Mouse (Mus musculus): ENCODE measurements around the gene Lgals2. TPM values are rescaled to one million over a fixed set of nuclear protein-coding genes. Genes with fewer than 3 reads are reported as not detected.

Lgals2 gene
- polyA plus RNA-seq, 1 experiment = 0.35 TPM

GRCm38 (mm10) chr15:78809739-78810138, 45.6 kb downstream of the Lgals2 start:
- Histone ChIP-seq H3K4me1 (ENCODE audit: control insufficient read depth, insufficient read depth, low read length) (no peaks in the 10 kb centered on the region), H3K27ac (ENCODE audit: insufficient read depth, low read length) (no peak overlapping the region), H3K4me3 (ENCODE audit: insufficient read depth, low read length) (no peak overlapping the region)
- no peak for TF ChIP-seq CTCF (IDR thresholded peaks at IDR 0.05; ENCODE audit: extremely low read depth, insufficient read depth, low read length)
- no peak for TF ChIP-seq POLR2A (IDR thresholded peaks at IDR 0.05; ENCODE audit: extremely low read depth, insufficient read depth, low read length)

DNA sequence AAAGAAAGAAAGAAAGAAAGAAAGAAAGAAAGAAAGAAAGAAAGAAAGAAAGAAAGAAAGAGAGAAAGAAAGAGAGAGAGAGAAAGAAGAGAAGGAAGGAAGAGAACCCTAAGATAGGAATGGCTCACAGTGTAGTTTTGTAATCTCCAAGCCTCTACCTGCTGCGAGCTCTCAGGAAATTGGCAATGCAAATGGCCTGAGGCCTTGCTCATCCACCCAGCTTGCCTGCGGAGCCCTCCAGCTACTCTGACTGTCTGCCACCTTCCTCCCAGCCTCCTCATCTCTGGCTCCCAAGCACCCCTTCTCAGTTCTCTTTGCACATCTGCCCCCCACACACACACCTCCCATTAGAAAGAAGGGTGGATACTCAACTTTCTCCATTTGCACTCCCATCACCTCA, 46.3 kb downstream of the Lgals2 start:
- Histone ChIP-seq H3K4me1 (ENCODE audit: control insufficient read depth, insufficient read depth, low read length) (no peaks in the 10 kb centered on the region), H3K4me3 (ENCODE audit: insufficient read depth, low read length) (no peak overlapping the region), H3K27ac (ENCODE audit: insufficient read depth, low read length) (no peak overlapping the region)
- no peak for TF ChIP-seq CTCF (IDR thresholded peaks at IDR 0.05; ENCODE audit: extremely low read depth, insufficient read depth, low read length)
- TF ChIP-seq POLR2A (IDR thresholded peaks at IDR 0.05; ENCODE audit: extremely low read depth, insufficient read depth, low read length) = no peak

GRCm38 (mm10) chr15:78807141-78807540, 48.2 kb downstream of the Lgals2 start:
- Histone ChIP-seq H3K27ac (ENCODE audit: insufficient read depth, low read length) (no peak overlapping the region), H3K4me3 (ENCODE audit: insufficient read depth, low read length) (no peak overlapping the region), H3K4me1 (ENCODE audit: control insufficient read depth, insufficient read depth, low read length) (no peaks in the 10 kb centered on the region)
- TF ChIP-seq CTCF (IDR thresholded peaks at IDR 0.05; ENCODE audit: extremely low read depth, insufficient read depth, low read length) (no peak), POLR2A (IDR thresholded peaks at IDR 0.05; ENCODE audit: extremely low read depth, insufficient read depth, low read length) (no peak)

- TF ChIP-seq CTCF (IDR thresholded peaks at IDR 0.05; ENCODE audit: extremely low read depth, insufficient read depth, low read length) (no peak), POLR2A (IDR thresholded peaks at IDR 0.05; ENCODE audit: extremely low read depth, insufficient read depth, low read length) (no peak)
- H3K27ac ChIP-seq (ENCODE audit: insufficient read depth, low read length) = no peak overlapping the region
- no peak overlapping the region for H3K4me3 ChIP-seq (ENCODE audit: insufficient read depth, low read length)
- H3K4me1 ChIP-seq (ENCODE audit: control insufficient read depth, insufficient read depth, low read length) = no peaks in the 10 kb centered on the region
Observed at GRCm38 (mm10) chr15:78806614-78807013, 48.7 kb downstream of the Lgals2 start.

DNA sequence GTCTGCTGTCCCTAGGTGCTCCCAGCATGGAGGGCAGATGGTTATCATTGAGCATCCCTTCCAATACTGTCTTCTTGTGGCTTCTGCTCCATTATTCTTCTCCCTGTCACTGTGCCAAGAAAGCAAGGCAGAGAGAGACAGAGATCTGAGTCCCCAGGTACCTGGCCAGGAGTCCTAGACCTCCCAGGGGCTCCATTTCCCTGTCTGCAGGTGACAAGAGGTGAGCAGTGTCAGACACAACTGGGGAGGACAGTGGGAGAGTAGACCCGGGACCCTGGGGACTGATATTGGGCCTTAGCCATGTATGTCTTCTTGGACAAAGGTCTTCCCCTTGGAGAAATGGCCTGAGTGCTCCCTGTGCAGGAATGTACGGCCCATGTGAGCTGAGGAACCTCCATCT, 50.0 kb downstream of the Lgals2 start:
- TF ChIP-seq CTCF (IDR thresholded peaks at IDR 0.05; ENCODE audit: extremely low read depth, insufficient read depth, low read length) (no peak), POLR2A (IDR thresholded peaks at IDR 0.05; ENCODE audit: extremely low read depth, insufficient read depth, low read length) (no peak)
- no peak overlapping the region for H3K27ac ChIP-seq (ENCODE audit: insufficient read depth, low read length)
- H3K4me3 ChIP-seq (ENCODE audit: insufficient read depth, low read length) = no peak overlapping the region
- H3K4me1 ChIP-seq (ENCODE audit: control insufficient read depth, insufficient read depth, low read length) = no peaks in the 10 kb centered on the region

- TF ChIP-seq CTCF (IDR thresholded peaks at IDR 0.05; ENCODE audit: extremely low read depth, insufficient read depth, low read length) = no peak
- no peak for TF ChIP-seq POLR2A (IDR thresholded peaks at IDR 0.05; ENCODE audit: extremely low read depth, insufficient read depth, low read length)
- Histone ChIP-seq H3K4me1 (ENCODE audit: control insufficient read depth, insufficient read depth, low read length) (no peaks in the 10 kb centered on the region), H3K4me3 (ENCODE audit: insufficient read depth, low read length) (no peak overlapping the region), H3K27ac (ENCODE audit: insufficient read depth, low read length) (no peak overlapping the region)
Observed at GRCm38 (mm10) chr15:78804326-78804725, 51.0 kb downstream of the Lgals2 start.

- TF ChIP-seq POLR2A (IDR thresholded peaks at IDR 0.05; ENCODE audit: extremely low read depth, insufficient read depth, low read length) (no peak), CTCF (IDR thresholded peaks at IDR 0.05; ENCODE audit: extremely low read depth, insufficient read depth, low read length) (no peak)
- H3K27ac ChIP-seq (ENCODE audit: insufficient read depth, low read length) = no peak overlapping the region
- no peak overlapping the region for H3K4me3 ChIP-seq (ENCODE audit: insufficient read depth, low read length)
- H3K4me1 ChIP-seq (ENCODE audit: control insufficient read depth, insufficient read depth, low read length) = no peaks in the 10 kb centered on the region
Observed at GRCm38 (mm10) chr15:78803499-78803900, 51.8 kb downstream of the Lgals2 start.

- Histone ChIP-seq H3K27ac (ENCODE audit: insufficient read depth, low read length) (peak within 1 kb of the TSS; percentile 35; the same call in 1 of the 2 replicates), H3K4me3 (ENCODE audit: insufficient read depth, low read length) (peak within 1 kb of the TSS; percentile 37), H3K4me1 (ENCODE audit: control insufficient read depth, insufficient read depth, low read length) (no peaks in the 10 kb centered on the region)
- no peak for TF ChIP-seq POLR2A (IDR thresholded peaks at IDR 0.05; ENCODE audit: extremely low read depth, insufficient read depth, low read length)
- no peak for TF ChIP-seq CTCF (IDR thresholded peaks at IDR 0.05; ENCODE audit: extremely low read depth, insufficient read depth, low read length)
Observed at GRCm38 (mm10) chr15:78802776-78803391, 52.4 kb downstream of the Lgals2 start, which contains the start of gene Card10. Gene Card10, minus strand, starts transcription at chr15:78803042.

- TF ChIP-seq CTCF (IDR thresholded peaks at IDR 0.05; ENCODE audit: extremely low read depth, insufficient read depth, low read length) = no peak
- TF ChIP-seq POLR2A (IDR thresholded peaks at IDR 0.05; ENCODE audit: extremely low read depth, insufficient read depth, low read length) = no peak
- Histone ChIP-seq H3K4me1 (ENCODE audit: control insufficient read depth, insufficient read depth, low read length) (no peaks in the 10 kb centered on the region), H3K27ac (ENCODE audit: insufficient read depth, low read length) (peak overlapping the region; percentile 35; the same call in 1 of the 2 replicates), H3K4me3 (ENCODE audit: insufficient read depth, low read length) (peak overlapping the region; percentile 37)
Observed at GRCm38 (mm10) chr15:78801971-78802741, 53.2 kb downstream of the Lgals2 start.

DNA sequence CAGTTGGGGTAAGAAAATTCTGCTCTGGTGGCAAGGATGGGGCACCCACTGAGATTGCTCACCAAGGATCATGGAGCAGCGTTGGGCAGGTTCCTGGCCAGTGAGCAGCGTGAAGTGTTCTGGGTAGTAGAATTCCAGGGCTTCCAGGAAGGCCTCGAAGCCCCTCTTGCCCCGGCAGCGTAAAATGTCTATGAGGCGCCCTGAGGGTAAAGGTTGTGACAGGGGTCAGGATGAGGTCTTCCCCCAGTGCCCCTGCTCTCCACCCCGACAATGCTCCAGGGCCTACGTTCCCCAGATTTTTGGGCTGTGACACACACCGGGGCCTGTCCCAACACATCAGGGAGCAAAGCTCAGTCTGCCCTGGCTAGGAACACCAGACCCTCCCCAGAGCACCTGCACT, 53.8 kb downstream of the Lgals2 start:
- H3K27ac ChIP-seq (ENCODE audit: insufficient read depth, low read length) = no peak overlapping the region
- peak overlapping the region; percentile 37; the same call in 1 of the 2 replicates for H3K4me3 ChIP-seq (ENCODE audit: insufficient read depth, low read length)

More for the DNA sequence above, 53.8 kb downstream of the Lgals2 start:
- no peak for TF ChIP-seq POLR2A (IDR thresholded peaks at IDR 0.05; ENCODE audit: extremely low read depth, insufficient read depth, low read length)
- TF ChIP-seq CTCF (IDR thresholded peaks at IDR 0.05; ENCODE audit: extremely low read depth, insufficient read depth, low read length) = no peak
- no peaks in the 10 kb centered on the region for H3K4me1 ChIP-seq (ENCODE audit: control insufficient read depth, insufficient read depth, low read length)

Other genes starting within 250 kb of the Lgals2 start
- 59.2 and 65.2 TPM in 2 replicates for gene Elfn2, start 136.8 kb downstream of the Lgals2 start, polyA plus RNA-seq (2012; rRNA removed)
- gene Mfng, start 82.1 kb downstream of the Lgals2 start, polyA plus RNA-seq (2012; rRNA removed) = 5.8 and 6.3 TPM in 2 replicates
- gene Card10, start 52.5 kb downstream of the Lgals2 start, polyA plus RNA-seq (2012; rRNA removed) = 4.7 and 5.2 TPM in 2 replicates
- gene Cdc42ep1, start 12.9 kb downstream of the Lgals2 start, polyA plus RNA-seq (2012; rRNA removed) = 23.3 and 28.1 TPM in 2 replicates
- gene Gga1, start 21.7 kb upstream of the Lgals2 start, polyA plus RNA-seq (2012; rRNA removed) = 72.6 and 73.0 TPM in 2 replicates
- gene Gm49510, start 44.1 kb upstream of the Lgals2 start, polyA plus RNA-seq (2012; rRNA removed) = 0.08 and 0.09 TPM in 2 replicates
- gene Sh3bp1, start 44.2 kb upstream of the Lgals2 start, polyA plus RNA-seq (2012; rRNA removed) = 39.5 and 42.2 TPM in 2 replicates
- 226 and 238 TPM in 2 replicates for gene Pdxp, start 58.4 kb upstream of the Lgals2 start, polyA plus RNA-seq (2012; rRNA removed)
- 42.9 and 44.4 TPM in 2 replicates for gene Lgals1, start 71.2 kb upstream of the Lgals2 start, polyA plus RNA-seq (2012; rRNA removed)
- 38.9 and 39.5 TPM in 2 replicates for gene Nol12, start 79.4 kb upstream of the Lgals2 start, polyA plus RNA-seq (2012; rRNA removed)
- gene Triobp, start 92.2 kb upstream of the Lgals2 start, polyA plus RNA-seq (2012; rRNA removed) = 10.3 and 11.0 TPM in 2 replicates
- gene H1f0, start 172.9 kb upstream of the Lgals2 start, polyA plus RNA-seq (2012; rRNA removed) = 109 and 124 TPM in 2 replicates
- 0.26 and 0.38 TPM in 2 replicates for gene Galr3, start 186.4 kb upstream of the Lgals2 start, polyA plus RNA-seq (2012; rRNA removed)
- 26.5 and 28.2 TPM in 2 replicates for gene Ankrd54, start 207.4 kb upstream of the Lgals2 start, polyA plus RNA-seq (2012; rRNA removed)
- gene Eif3l, start 219.7 kb upstream of the Lgals2 start, polyA plus RNA-seq (2012; rRNA removed) = 86.8 and 93.0 TPM in 2 replicates

All from cortical plate, adult 2 months (tissue).